Mouse (Mus musculus) MEL (cell line): Measurements from ENCODE around the gene Gclc. TPM values are rescaled to one million over a fixed set of nuclear protein-coding genes. Genes with fewer than 3 reads are reported as not detected.

Experiments
- DNase-seq: peaks from one replicate; pipeline ENCODE4 v3.0.0; 2011; ENCODE audit warnings: low read depth, low spot score
- H3K27ac ChIP-seq: 2 replicates; pipeline ENCODE4 v1.5.1; 2012; ENCODE audit warnings: low read depth, mild to moderate bottlenecking, control low read depth, low read length, moderate library complexity; ENCODE audit not compliant: control insufficient read depth
- H3K27me3 ChIP-seq, 2 experiments: fragments of 150-350 bp in 1 of 2; sonication (generic) in 1 of 2; 2 replicates each; pipeline ENCODE4 v1.6.1; 2012; ENCODE audit warnings: low read length in 2 of 2, mild to moderate bottlenecking in 2 of 2, improper control_type of control experiment in 1 of 2, moderate library complexity in 1 of 2; ENCODE audit not compliant: insufficient read depth in 2 of 2, control insufficient read depth in 1 of 2
- H3K36me3 ChIP-seq, 2 experiments: 2 replicates each; pipeline ENCODE4 v1.6.1; 2012 to 2014; ENCODE audit warnings: low read length in 2 of 2, improper control_type of control experiment in 1 of 2, inconsistent platforms in 1 of 2, mild to moderate bottlenecking in 1 of 2; ENCODE audit not compliant: insufficient read depth in 2 of 2, control insufficient read depth in 1 of 2
- H3K4me1 ChIP-seq, 2 experiments: fragments of 150-350 bp in 1 of 2; sonication (generic) in 1 of 2; 2 replicates each; pipeline ENCODE4 v1.6.1; 2012; ENCODE audit warnings: low read length in 2 of 2, improper control_type of control experiment in 1 of 2, mild to moderate bottlenecking in 1 of 2; ENCODE audit not compliant: insufficient read depth in 2 of 2, control insufficient read depth in 1 of 2
- H3K4me3 ChIP-seq, 2 experiments: fragments of 150-350 bp in 1 of 2; sonication (generic) in 1 of 2; 2 replicates each; pipeline ENCODE4 v1.5.1; 2012; ENCODE audit warnings: low read depth in 2 of 2, low read length in 2 of 2, mild to moderate bottlenecking in 2 of 2, moderate library complexity in 2 of 2, control low read depth in 1 of 2, improper control_type of control experiment in 1 of 2; ENCODE audit not compliant: control insufficient read depth in 1 of 2, insufficient read depth in 1 of 2
- H3K79me2 ChIP-seq: 2 replicates; pipeline ENCODE4 v1.6.1; 2012; ENCODE audit warnings: mild to moderate bottlenecking, low read length, moderate library complexity; ENCODE audit not compliant: control insufficient read depth, poor library complexity, insufficient read depth
- H3K9ac ChIP-seq: 2 replicates; pipeline ENCODE4 v1.6.1; 2012; ENCODE audit warnings: low read depth, mild to moderate bottlenecking, control low read depth, low read length, moderate library complexity; ENCODE audit not compliant: control insufficient read depth, poor library complexity, severe bottlenecking
- H3K9me3 ChIP-seq: fragments of 150-350 bp; sonication (generic); replicated peaks from 2 replicates; pipeline ENCODE4 v1.6.1; 2012; ENCODE audit warnings: mild to moderate bottlenecking, low read length, improper control_type of control experiment, moderate library complexity; ENCODE audit not compliant: insufficient read depth
- BHLHE40 ChIP-seq: IDR thresholded peaks from 2 replicates; pipeline ENCODE4 v1.6.1; 2012; ENCODE audit warnings: low read depth, mild to moderate bottlenecking, inconsistent platforms, low read length, improper control_type of control experiment, borderline replicate concordance
- CHD2 ChIP-seq: IDR thresholded peaks from 2 replicates; pipeline ENCODE4 v1.6.1; 2011; ENCODE audit warnings: low read length, improper control_type of control experiment
- E2F4 ChIP-seq: IDR thresholded peaks from 2 replicates; pipeline ENCODE4 v1.6.1; 2011; ENCODE audit warnings: low read depth, low read length, improper control_type of control experiment, borderline replicate concordance
- ELF1 ChIP-seq: IDR thresholded peaks from 2 replicates; pipeline ENCODE4 v1.6.1; 2014; ENCODE audit warnings: low read depth, mild to moderate bottlenecking, inconsistent platforms, low read length, improper control_type of control experiment, moderate library complexity
- EP300 ChIP-seq, 2 experiments: IDR thresholded peaks; 2 replicates each; pipeline ENCODE4 v1.6.1; 2011; ENCODE audit warnings: improper control_type of control experiment in 2 of 2, low read length in 2 of 2, low read depth in 1 of 2, mild to moderate bottlenecking in 1 of 2
- ETS1 ChIP-seq: IDR thresholded peaks from 2 replicates; pipeline ENCODE4 v1.6.1; 2012; ENCODE audit warnings: low read depth, mild to moderate bottlenecking, inconsistent platforms, low read length, improper control_type of control experiment, moderate library complexity
- GATA1 ChIP-seq: IDR thresholded peaks from 2 replicates; pipeline ENCODE4 v1.6.1; 2011; ENCODE audit warnings: low read depth, low read length, improper control_type of control experiment
- KAT2A ChIP-seq: conservative IDR thresholded peaks from 2 replicates; pipeline ENCODE4 v1.6.1; 2012; ENCODE audit warnings: low read depth, low read length, improper control_type of control experiment, inconsistent platforms
- MAFK ChIP-seq: IDR thresholded peaks from 2 replicates; pipeline ENCODE4 v1.6.1; 2011; ENCODE audit warnings: low read depth, mild to moderate bottlenecking, low read length, improper control_type of control experiment, borderline replicate concordance
- MAX ChIP-seq: IDR thresholded peaks from 2 replicates; pipeline ENCODE4 v1.6.1; 2011; ENCODE audit warnings: low read length, improper control_type of control experiment
- MAZ ChIP-seq: IDR thresholded peaks from 2 replicates; pipeline ENCODE4 v1.6.1; 2012; ENCODE audit warnings: low read depth, mild to moderate bottlenecking, inconsistent platforms, low read length, improper control_type of control experiment
- MEF2A ChIP-seq: IDR thresholded peaks from 2 replicates; pipeline ENCODE4 v1.6.1; 2014; ENCODE audit warnings: low read depth, mild to moderate bottlenecking, inconsistent platforms, low read length, improper control_type of control experiment; ENCODE audit not compliant: poor library complexity, insufficient replicate concordance, severe bottlenecking; ENCODE audit errors: extremely low read depth
- MXI1 ChIP-seq: IDR thresholded peaks from 2 replicates; pipeline ENCODE4 v1.6.1; 2011; ENCODE audit warnings: mild to moderate bottlenecking, low read depth, low read length, improper control_type of control experiment
- MYC ChIP-seq: IDR thresholded peaks from 2 replicates; pipeline ENCODE4 v1.6.1; 2011; ENCODE audit warnings: low read depth, mild to moderate bottlenecking, low read length, improper control_type of control experiment, moderate library complexity
- NELFE ChIP-seq: IDR thresholded peaks from 2 replicates; pipeline ENCODE4 v1.6.1; 2011; ENCODE audit warnings: low read depth, low read length, improper control_type of control experiment
- NRF1 ChIP-seq: IDR thresholded peaks from 2 replicates; pipeline ENCODE4 v1.6.1; 2014; ENCODE audit warnings: low read depth, mild to moderate bottlenecking, inconsistent platforms, low read length, improper control_type of control experiment, moderate library complexity; ENCODE audit not compliant: poor library complexity, insufficient read depth, severe bottlenecking
- POLR2A ChIP-seq, 2 experiments: IDR thresholded peaks; 2 replicates each; pipeline ENCODE4 v1.6.1; 2011 to 2012; ENCODE audit warnings: low read length in 2 of 2, mild to moderate bottlenecking in 2 of 2, control low read depth in 1 of 2, improper control_type of control experiment in 1 of 2, low read depth in 1 of 2, moderate library complexity in 1 of 2; ENCODE audit not compliant: control insufficient read depth in 1 of 2, insufficient read depth in 1 of 2, poor library complexity in 1 of 2
- POLR2AphosphoS2 ChIP-seq: IDR thresholded peaks from 2 replicates; pipeline ENCODE4 v1.6.1; 2011; ENCODE audit warnings: low read length, improper control_type of control experiment
- POLR2AphosphoS5 ChIP-seq: IDR thresholded peaks from 2 replicates; pipeline ENCODE4 v1.6.1; 2012; ENCODE audit warnings: low read depth, borderline replicate concordance, mild to moderate bottlenecking, inconsistent platforms, low read length, moderate library complexity, mixed read lengths
- SIN3A ChIP-seq: IDR thresholded peaks from 2 replicates; pipeline ENCODE4 v1.6.1; 2012; ENCODE audit warnings: low read length, improper control_type of control experiment, inconsistent platforms
- SMC3 ChIP-seq: IDR thresholded peaks from 2 replicates; pipeline ENCODE4 v1.6.1; 2011; ENCODE audit warnings: low read depth, low read length, improper control_type of control experiment
- TAL1 ChIP-seq: IDR thresholded peaks from 2 replicates; pipeline ENCODE4 v1.6.1; 2012; ENCODE audit warnings: mild to moderate bottlenecking, inconsistent platforms, low read length, moderate library complexity, mixed read lengths
- TBP ChIP-seq: IDR thresholded peaks from 2 replicates; pipeline ENCODE4 v1.8.0; 2011; ENCODE audit warnings: low read depth, low read length, improper control_type of control experiment
- UBTF ChIP-seq: IDR thresholded peaks from 2 replicates; pipeline ENCODE4 v1.6.1; 2012; ENCODE audit warnings: low read depth, mild to moderate bottlenecking, inconsistent platforms, low read length, improper control_type of control experiment, moderate library complexity, borderline replicate concordance; ENCODE audit not compliant: insufficient read depth
- USF2 ChIP-seq, 2 experiments: IDR thresholded peaks; 2 replicates each; pipeline ENCODE4 v1.6.1; 2011 to 2012; ENCODE audit warnings: improper control_type of control experiment in 2 of 2, low read length in 2 of 2, borderline replicate concordance in 1 of 2, inconsistent platforms in 1 of 2, low read depth in 1 of 2, mild to moderate bottlenecking in 1 of 2; ENCODE audit not compliant: insufficient read depth in 1 of 2
- ZC3H11A ChIP-seq: IDR thresholded peaks from 2 replicates; pipeline ENCODE4 v1.6.1; 2012; ENCODE audit warnings: low read depth, mild to moderate bottlenecking, inconsistent platforms, low read length, improper control_type of control experiment
- ZKSCAN1 ChIP-seq: IDR thresholded peaks from 2 replicates; pipeline ENCODE4 v1.6.1; 2012; ENCODE audit warnings: low read depth, mild to moderate bottlenecking, inconsistent platforms, low read length, improper control_type of control experiment, moderate library complexity
- ZMIZ1 ChIP-seq: IDR thresholded peaks from 2 replicates; pipeline ENCODE4 v1.6.1; 2012; ENCODE audit warnings: low read depth, mild to moderate bottlenecking, inconsistent platforms, low read length, improper control_type of control experiment, moderate library complexity
- ZNF384 ChIP-seq: IDR thresholded peaks from 2 replicates; pipeline ENCODE4 v1.6.1; 2012; ENCODE audit warnings: low read depth, mild to moderate bottlenecking, inconsistent platforms, low read length, improper control_type of control experiment
- polyA plus RNA-seq, 2 experiments: library from polyadenylated mRNA; stranded (reverse) in 1 of 2; unstranded in 1 of 2; fragments of >175 nt in 1 of 2; fragments of >200 nt in 1 of 2; gene quantifications; 2 replicates each; pipeline versions ENCODE4 v1.2.1 to v1.2.4; 2012; ENCODE audit warnings: low replicate concordance in 2 of 2, low read depth in 1 of 2; ENCODE audit not compliant: insufficient read length in 2 of 2, insufficient read depth in 1 of 2, missing spikeins in 1 of 2
- total RNA-seq: library from RNA; depleted of rRNA; stranded (reverse); fragments of 300-350 nt; gene quantifications from 2 replicates; pipeline ENCODE4 v1.2.3, GENCODE M21; 2012

Gene Gclc
- total and polyA plus RNA-seq, 3 experiments = 22.6 to 84.8 (median 50.4) TPM

DNA sequence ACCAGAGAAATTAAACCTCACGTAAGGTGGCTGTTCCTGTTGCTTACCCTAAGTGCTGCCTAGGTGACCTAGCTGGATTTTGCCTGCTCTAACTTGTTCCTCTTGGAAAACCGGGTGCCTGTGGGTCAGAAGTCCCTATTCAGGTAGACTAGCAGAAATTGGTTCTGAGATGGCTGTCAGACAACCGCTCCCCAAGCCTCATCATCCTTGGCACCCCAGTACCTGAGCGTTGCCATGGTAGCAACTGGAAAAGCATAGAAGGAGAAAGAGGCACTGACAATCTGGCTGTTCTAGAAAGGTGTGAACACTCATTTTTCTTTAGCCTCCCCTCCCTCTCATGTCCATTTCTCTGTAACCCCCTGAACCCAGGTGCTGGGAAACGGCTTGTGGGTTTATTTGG, 17.0 kb downstream of the Gclc start:
- H3K4me3 ChIP-seq = no peak overlapping the region
- no peak overlapping the region for H3K9ac ChIP-seq
- TF ChIP-seq ELF1 (no peak), SIN3A (no peak), EP300 (IDR thresholded peaks at IDR 0.05; ENCODE audit: low read depth in 1 of 2, low read length in 2 of 2) (no peak), MEF2A (no peak), SMC3 (no peak), ZKSCAN1 (no peak), ETS1 (no peak), E2F4 (no peak), GATA1 (no peak), KAT2A (no peak), TBP (no peak), MAZ (no peak), MAX (no peak), ZC3H11A (no peak), ZNF384 (no peak)
- H3K9me3 ChIP-seq = no peaks in the 10 kb centered on the region
- H3K27ac ChIP-seq = no peak overlapping the region
- no peaks in the 10 kb centered on the region for H3K27me3 ChIP-seq
- no peak for DNase-seq
- peaks cover 0 to 27% of the 10 kb centered on the region in 2 experiments; a peak in 2 of 4 replicates for H3K36me3 ChIP-seq
- H3K79me2 ChIP-seq = peaks cover 21% of the 10 kb centered on the region
- H3K4me1 ChIP-seq = no peaks in the 10 kb centered on the region

DNA sequence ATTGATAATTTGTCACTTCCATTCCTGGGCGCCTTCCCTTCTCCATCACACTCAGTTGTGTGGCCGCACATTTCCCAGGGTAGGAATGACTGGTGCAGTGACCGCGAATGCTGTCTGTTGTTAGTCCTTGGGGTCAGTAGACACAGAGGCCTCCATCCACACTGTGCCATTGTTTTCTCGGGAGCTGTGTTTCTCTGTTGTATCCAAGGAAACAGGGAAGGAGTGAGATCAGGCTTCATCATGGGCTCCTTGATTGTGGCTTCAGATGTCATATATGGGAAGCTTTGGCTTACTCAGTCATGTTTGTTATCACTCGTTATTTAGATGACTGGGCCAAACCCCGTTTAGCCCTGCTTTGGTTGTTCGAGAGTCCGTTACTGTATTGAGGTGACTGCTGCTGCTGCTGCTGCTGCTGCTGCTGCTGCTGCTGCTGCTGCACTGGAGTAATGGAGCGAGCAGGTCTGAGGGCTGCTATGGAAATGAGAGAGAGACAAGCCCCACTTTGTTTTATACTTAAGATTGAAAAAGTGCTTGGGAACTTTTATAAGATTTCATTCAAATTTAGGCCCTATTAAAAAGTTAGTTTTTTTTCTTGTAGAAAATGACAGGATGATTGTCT, 17.5 kb downstream of the Gclc start:
- no peaks in the 10 kb centered on the region for H3K4me1 ChIP-seq
- no peaks in the 10 kb centered on the region for H3K27me3 ChIP-seq
- no peaks in the 10 kb centered on the region for H3K9me3 ChIP-seq
- H3K27ac ChIP-seq = no peak overlapping the region
- H3K36me3 ChIP-seq = peaks cover 0 to 28% of the 10 kb centered on the region in 2 experiments; a peak in 2 of 4 replicates
- DNase-seq = no peak
- TF ChIP-seq EP300 (IDR thresholded peaks at IDR 0.05; ENCODE audit: low read depth in 1 of 2, low read length in 2 of 2) (no peak), NRF1 (no peak), TAL1 (no peak), MYC (no peak), MAFK (no peak), POLR2AphosphoS2 (no peak), NELFE (no peak), ZNF384 (no peak), SMC3 (no peak), ELF1 (no peak), USF2 (IDR thresholded peaks at IDR 0.05; ENCODE audit: borderline replicate concordance in 1 of 2, insufficient read depth in 1 of 2, low read depth in 1 of 2, low read length in 2 of 2) (no peak), UBTF (no peak), POLR2AphosphoS5 (no peak), BHLHE40 (no peak), POLR2A (IDR thresholded peaks at IDR 0.05; ENCODE audit: control insufficient read depth in 1 of 2, insufficient read depth in 1 of 2, low read depth in 1 of 2, low read length in 2 of 2, poor library complexity in 1 of 2) (no peak), ZMIZ1 (no peak), MAX (no peak), MXI1 (no peak), ZKSCAN1 (no peak), CHD2 (no peak)
- peaks cover 19% of the 10 kb centered on the region for H3K79me2 ChIP-seq
- H3K4me3 ChIP-seq = no peak overlapping the region
- H3K9ac ChIP-seq = no peak overlapping the region
